Mouse (Mus musculus) brain, embryonic 18.5 days (tissue): ENCODE measurements at regions not wholly inside any gene's neighbourhood (a gene's known extent, or its start where the extent isn't known, plus 50 kb on each side); places are given as distances from the start of the nearest gene placed in this dataset.

Experiments
- DNase-seq: peaks from one replicate; pipeline ENCODE4 v3.0.0-alpha.2; 2012; ENCODE audit warnings: low read depth, low spot score

- no peak for DNase-seq
Measured at GRCm38 (mm10) chr1:183853956-183854613, 159.0 kb upstream of the Dusp10 start.

GRCm38 (mm10) chr1:183865111-183865510, 148.0 kb upstream of the Dusp10 start:
- DNase-seq, result no peak

GRCm38 (mm10) chr1:183865586-183865985, 147.5 kb upstream of the Dusp10 start:
- DNase-seq, result no peak

- DNase-seq, result no peak
Measured at GRCm38 (mm10) chr1:183868965-183869364, 144.1 kb upstream of the Dusp10 start.

GRCm38 (mm10) chr1:183895936-183896335, 117.2 kb upstream of the Dusp10 start:
- no peak for DNase-seq

- DNase-seq, result no peak
Measured at GRCm38 (mm10) chr1:183898091-183898490, 115.0 kb upstream of the Dusp10 start.

- no peak for DNase-seq
Measured at GRCm38 (mm10) chr1:183904564-183904963, 108.5 kb upstream of the Dusp10 start.

GRCm38 (mm10) chr1:183905345-183906142, 107.6 kb upstream of the Dusp10 start:
- DNase-seq, result no peak

GRCm38 (mm10) chr1:183917656-183918055, 95.4 kb upstream of the Dusp10 start:
- DNase-seq, result no peak

- DNase-seq, result no peak
Measured at GRCm38 (mm10) chr1:183921262-183921661, 91.8 kb upstream of the Dusp10 start.

GRCm38 (mm10) chr1:183928539-183928938, 84.6 kb upstream of the Dusp10 start:
- no peak for DNase-seq

- DNase-seq, result no peak
Measured at GRCm38 (mm10) chr1:183930363-183930982, 82.6 kb upstream of the Dusp10 start.

GRCm38 (mm10) chr1:183931141-183931540, 82.0 kb upstream of the Dusp10 start:
- DNase-seq, result no peak

- no peak for DNase-seq
Measured at GRCm38 (mm10) chr1:183933845-183934244, 79.3 kb upstream of the Dusp10 start.

- no peak for DNase-seq
Measured at GRCm38 (mm10) chr1:183937166-183937565, 75.9 kb upstream of the Dusp10 start.

- no peak for DNase-seq
Measured at GRCm38 (mm10) chr1:183938361-183938760, 74.7 kb upstream of the Dusp10 start.

GRCm38 (mm10) chr1:183940706-183941105, 72.4 kb upstream of the Dusp10 start:
- DNase-seq, result no peak

- DNase-seq, result no peak
Measured at GRCm38 (mm10) chr1:183946241-183946640, 66.9 kb upstream of the Dusp10 start.

- peak; percentile 6 for DNase-seq
Measured at GRCm38 (mm10) chr1:183947066-183947465, 66.0 kb upstream of the Dusp10 start.

- no peak for DNase-seq
Measured at GRCm38 (mm10) chr1:183949205-183949604, 63.9 kb upstream of the Dusp10 start.

- DNase-seq, result no peak
Measured at GRCm38 (mm10) chr1:183954086-183954485, 59.0 kb upstream of the Dusp10 start.

- no peak for DNase-seq
Measured at GRCm38 (mm10) chr1:183956391-183956790, 56.7 kb upstream of the Dusp10 start.

- DNase-seq, result no peak
Measured at GRCm38 (mm10) chr1:183961383-183961782, 51.7 kb upstream of the Dusp10 start.
